Mouse (Mus musculus): ENCODE data around the gene Os9.
"Not testable (repeated sequence)": the region's sequence is repeated elsewhere in the genome, so short reads cannot be mapped to it uniquely, and the experiment has no call there.

Gene Os9

GRCm38 (mm10) chr10:127069281-127070189 lies 51.4 kb downstream of the Os9 start:
- in situ Hi-C loops (cut with MboI, MseI): no loop called here

- in situ Hi-C loops (cut with MboI, MseI): no loop called here
Observed at GRCm38 (mm10) chr10:127068360-127069038, 52.4 kb downstream of the Os9 start.

DNA sequence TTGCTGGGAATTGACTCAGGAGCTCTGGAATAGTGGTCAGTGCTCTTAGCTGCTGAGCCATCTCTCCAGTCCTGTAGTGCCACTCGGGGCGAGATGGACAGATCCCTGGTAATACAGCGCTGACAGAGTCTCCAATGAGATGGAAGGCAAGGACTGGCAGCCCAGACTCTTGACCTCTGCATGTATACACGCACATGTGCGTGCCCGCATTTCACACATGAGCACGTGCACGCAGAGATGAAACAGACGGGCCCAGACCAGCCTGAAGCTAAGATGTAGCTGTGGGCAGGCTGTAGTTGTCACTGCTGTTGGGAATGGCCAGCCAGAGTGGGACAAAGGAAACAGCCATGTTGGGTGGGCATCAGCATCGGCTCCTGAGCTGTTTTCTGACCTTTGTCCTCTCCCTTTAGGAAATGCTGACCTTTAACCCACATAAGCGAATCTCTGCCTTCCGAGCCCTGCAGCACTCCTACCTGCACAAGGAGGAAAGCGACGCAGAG lies 54.4 kb downstream of the Os9 start:
- in situ Hi-C loops (cut with MboI, MseI): no loop called here

GRCm38 (mm10) chr10:127065981-127066380 lies 55.0 kb downstream of the Os9 start:
- in situ Hi-C loops (cut with MboI, MseI): no loop called here

DNA sequence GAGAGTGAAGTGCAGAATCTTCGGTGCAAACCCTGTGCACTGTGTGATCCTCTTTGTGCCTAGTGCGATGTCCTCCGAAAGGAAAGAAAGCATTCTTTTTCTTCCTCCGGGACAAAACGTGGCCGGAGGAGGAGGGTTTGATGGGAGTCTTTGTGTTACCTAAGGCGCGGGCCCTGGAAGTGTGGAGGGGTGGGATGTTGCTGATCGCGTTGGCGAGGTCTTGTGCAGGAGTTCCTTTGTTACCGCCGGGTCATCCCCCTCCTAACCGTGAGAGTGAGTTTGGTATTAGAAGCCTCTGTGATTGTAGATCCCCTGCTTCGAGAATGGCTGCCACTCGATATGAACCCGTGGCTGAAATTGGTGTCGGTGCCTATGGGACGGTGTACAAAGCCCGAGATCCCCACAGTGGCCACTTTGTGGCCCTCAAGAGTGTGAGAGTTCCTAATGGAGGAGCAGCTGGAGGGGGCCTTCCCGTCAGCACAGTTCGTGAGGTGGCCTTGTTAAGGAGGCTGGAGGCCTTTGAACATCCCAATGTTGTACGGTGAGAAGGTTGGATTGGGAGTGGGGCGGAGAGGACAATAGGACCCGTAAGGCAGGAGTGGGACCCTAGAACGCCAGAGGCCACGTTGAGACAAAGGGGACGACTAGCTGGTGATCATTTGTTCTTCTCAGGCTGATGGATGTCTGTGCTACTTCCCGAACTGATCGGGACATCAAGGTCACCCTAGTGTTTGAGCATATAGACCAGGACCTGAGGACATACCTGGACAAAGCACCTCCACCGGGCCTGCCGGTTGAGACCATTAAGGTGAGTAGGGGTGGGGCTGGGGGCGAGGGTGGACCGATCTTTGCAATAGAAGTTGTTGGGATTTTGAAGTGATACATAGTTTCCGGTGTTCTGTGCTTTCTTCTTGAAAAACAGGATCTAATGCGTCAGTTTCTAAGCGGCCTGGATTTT lies 56.7 kb downstream of the Os9 start:
- in situ Hi-C loops (cut with MboI, MseI): no loop called here

- in situ Hi-C loops (cut with MboI, MseI): no loop called here
Observed at GRCm38 (mm10) chr10:127063239-127063872, 57.6 kb downstream of the Os9 start, which contains the start of gene Cdk4. Gene Cdk4 (plus strand): TSS chr10:127063534.

GRCm38 (mm10) chr10:127062503-127062902 lies 58.4 kb downstream of the Os9 start:
- in situ Hi-C loops (cut with MboI, MseI): no loop called here

DNA sequence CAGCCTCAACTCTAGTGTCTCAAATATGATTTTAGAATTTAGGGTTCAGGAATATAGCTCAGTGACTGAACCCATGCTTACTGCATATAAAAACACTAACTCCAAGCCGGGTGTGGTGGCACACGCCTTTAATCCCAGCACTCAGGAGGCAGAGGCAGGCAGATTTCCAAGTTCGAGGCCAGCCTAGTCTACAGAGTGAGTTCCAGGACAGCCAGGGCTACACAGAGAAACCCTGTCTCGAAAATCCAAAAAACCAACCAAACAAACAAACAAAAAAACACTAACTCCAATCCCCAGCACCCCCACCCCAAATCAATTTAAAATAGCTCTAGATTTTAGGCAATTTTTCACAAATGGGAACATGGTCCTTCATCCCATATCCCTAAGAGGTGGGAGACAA lies 58.8 kb downstream of the Os9 start:
- in situ Hi-C loops (cut with MboI, MseI): not testable (repeated sequence)

- in situ Hi-C loops (cut with MboI, MseI): no loop called here
Observed at GRCm38 (mm10) chr10:127061513-127061912, 59.4 kb downstream of the Os9 start.

GRCm38 (mm10) chr10:127061085-127061484 lies 59.8 kb downstream of the Os9 start:
- in situ Hi-C loops (cut with MboI, MseI): no loop called here

DNA sequence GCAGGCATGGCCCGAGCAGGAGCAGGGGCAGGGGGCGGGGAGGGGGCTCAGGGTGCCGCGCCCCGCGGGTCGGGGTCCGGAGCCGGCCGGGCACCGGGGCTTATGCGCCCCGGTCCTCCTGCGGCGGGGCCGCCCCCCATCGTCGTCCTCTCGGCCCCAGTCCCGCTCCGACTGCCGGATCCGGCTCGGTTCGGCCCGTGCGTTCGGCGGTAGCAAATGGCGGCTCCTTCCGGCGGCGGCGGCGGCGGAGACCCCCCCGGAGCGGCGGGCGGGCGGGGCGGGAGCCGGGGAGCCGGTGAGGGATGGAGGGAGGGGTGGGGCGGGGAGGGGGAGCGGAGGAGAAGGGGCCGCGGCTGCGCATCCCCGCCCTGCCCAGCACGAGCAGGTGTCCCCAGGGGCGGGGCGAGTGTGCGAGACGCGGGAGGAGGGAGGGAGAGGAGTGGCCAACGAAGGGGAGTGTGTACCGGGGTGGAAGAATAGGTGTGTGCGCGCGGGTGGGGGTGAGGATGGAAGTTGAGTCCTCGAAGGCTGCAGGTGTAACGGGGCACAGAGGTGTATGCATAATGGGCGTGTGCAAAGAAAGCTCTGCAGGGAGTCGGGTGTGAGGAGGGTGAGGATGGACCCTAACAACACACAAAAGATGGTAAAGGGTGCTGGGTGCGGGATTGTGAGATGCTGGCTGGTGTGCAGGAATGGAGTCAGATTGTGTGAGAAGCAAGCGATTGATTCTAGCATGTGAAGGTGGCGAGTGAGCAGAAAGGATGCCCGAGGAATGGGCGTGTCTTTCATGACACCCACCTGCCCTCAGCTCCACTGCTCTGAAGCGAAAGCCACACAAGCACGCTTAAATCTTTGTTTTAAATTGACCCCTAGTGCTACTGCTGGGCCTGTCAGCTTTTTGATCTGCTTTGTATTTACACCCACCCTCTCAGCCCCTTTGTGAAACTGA lies 60.7 kb downstream of the Os9 start, which contains the start of gene March9:
Gene March9, minus strand, starts transcription at position 217 of the 949 bp plus-strand sequence.
- in situ Hi-C loops (cut with MboI, MseI): no loop called here

GRCm38 (mm10) chr10:127059174-127059967 lies 61.6 kb downstream of the Os9 start:
- in situ Hi-C loops (cut with MboI, MseI): no loop called here

DNA sequence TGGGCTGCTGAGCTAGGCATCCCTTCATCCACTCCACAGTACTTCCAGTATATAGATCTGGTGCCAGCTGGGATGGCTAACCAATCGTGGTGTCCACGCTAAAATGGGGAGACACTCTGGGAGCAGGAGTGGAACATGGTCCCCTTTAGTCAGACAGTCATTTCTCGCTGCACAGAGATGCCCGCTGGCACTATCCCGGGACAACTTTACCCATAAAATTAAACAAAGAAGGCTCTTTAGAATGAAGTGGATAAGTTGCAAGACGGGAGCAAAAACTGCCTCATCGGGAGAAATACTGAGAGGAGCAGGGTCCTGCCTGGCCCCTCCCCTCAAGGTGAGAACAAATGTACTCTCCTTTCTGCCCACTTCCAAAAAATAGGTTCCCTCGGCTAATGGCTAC lies 62.2 kb downstream of the Os9 start:
- in situ Hi-C loops (cut with MboI, MseI): no loop called here

DNA sequence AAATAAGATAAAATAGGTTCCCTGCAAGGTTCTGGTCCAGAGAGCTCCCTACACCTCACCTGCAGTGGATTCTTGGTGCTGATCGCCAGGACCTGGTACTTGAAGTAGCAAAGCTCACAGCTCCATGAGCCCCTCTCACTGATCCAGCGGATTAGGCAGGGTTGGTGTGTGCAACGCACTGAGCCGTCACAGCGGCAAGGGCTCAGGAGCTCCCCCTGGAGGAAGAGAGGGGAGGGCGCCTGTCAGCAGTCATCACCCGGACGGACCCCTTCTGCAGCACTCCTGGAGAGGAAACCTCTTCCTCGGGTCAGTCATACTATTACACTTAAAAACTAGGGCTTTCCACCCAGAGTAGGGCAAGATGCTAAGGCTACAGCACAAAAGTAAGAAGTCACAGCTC lies 62.8 kb downstream of the Os9 start:
- in situ Hi-C loops (cut with MboI, MseI): no loop called here

GRCm38 (mm10) chr10:127056490-127056889 lies 64.4 kb downstream of the Os9 start:
- in situ Hi-C loops (cut with MboI, MseI): no loop called here

GRCm38 (mm10) chr10:127055406-127055805 lies 65.5 kb downstream of the Os9 start:
- in situ Hi-C loops (cut with MboI, MseI): no loop called here

DNA sequence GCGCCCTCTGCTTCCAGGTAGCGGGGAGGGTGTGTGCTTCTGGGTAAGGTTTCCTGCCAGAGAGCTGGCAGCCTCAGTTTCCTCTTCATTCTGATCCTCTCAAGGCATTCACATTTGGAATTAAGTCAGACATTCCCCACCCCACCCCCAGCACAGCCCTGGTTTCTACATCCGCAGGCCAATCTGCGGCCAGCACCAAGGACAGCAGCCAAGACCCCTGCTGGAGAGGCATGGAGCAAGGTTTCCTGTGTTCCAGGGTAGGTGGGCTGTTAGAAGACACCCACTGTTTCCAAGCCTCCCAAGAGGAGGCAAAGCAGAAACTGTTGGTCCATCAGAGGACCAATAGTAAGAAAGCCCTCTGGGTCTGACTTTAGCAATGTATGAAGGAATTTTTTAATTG lies 66.3 kb downstream of the Os9 start:
- in situ Hi-C loops (cut with MboI, MseI): no loop called here

GRCm38 (mm10) chr10:127050119-127050474 lies 70.8 kb downstream of the Os9 start:
- in situ Hi-C loops (cut with MboI, MseI): no loop called here

All from regulatory T cell (primary cell).